Mouse (Mus musculus): ENCODE results near the gene Sesn1.
A peak's percentile ranks its signal among the peaks of the same experiment; 100 is the strongest.
"Not testable (repeated sequence)": the region's sequence is repeated elsewhere in the genome, so short reads cannot be mapped to it uniquely, and the experiment has no call there.

Gene Sesn1

DNA sequence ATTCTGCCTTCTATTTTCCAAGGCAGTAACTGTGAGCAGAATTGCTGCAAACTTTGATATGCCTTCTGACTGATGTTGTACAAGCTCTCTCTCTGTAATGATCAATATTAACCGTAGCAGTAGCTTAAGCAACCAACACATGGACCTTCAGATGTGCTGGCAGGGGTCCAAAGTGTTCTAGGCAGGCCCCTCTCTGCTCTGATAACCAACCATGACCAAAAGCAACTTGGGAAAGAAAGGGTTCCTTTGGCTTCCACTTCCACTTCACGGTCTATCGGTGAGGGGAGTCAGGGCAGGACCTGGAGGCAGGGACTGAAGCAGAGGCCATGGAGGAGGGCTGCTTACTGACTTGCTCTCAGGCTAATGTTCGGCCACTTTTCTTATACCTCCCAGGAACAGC is 121.2 kb downstream of the Sesn1 start:
- DNase-seq, result no peak

DNA sequence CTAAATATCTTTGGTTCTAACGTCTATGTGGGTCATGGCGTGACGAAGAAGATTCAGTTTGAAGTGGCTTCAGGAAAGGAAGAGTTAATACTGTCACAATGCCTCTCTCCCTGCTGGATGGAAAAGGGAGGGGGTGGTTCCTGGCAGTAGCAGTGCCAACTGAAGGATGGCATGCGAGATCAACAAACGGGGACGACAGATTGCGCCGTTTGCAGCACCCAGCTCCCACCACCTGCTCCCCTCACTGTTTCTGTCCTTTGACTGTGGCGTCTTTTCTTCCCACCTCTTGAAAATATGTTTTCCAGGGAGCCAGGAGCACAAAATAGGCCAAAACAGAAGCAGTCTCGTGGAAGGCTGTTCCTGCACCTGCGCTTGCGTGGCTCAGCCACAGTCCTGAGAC is 122.2 kb downstream of the Sesn1 start:
- no peak for DNase-seq

DNA sequence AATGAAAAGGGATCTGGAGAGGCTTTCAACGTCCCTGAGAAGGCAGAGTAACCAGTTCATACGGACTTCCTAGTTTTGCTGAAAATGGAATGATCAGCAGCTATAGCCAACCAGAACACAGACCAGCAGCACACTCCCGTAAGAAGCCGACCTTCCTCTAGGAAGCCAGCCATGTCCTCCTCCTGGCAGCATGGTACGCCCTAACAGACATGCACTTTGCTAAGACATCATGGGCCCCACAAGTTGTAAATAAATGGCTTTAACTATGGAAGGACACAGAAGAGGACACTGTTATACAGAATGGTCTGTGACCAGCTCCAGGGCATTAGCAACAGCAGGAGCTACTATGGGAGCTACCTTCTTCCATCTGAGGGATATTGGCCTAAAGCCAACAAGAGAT is 123.2 kb downstream of the Sesn1 start:
- DNase-seq, result no peak

DNA sequence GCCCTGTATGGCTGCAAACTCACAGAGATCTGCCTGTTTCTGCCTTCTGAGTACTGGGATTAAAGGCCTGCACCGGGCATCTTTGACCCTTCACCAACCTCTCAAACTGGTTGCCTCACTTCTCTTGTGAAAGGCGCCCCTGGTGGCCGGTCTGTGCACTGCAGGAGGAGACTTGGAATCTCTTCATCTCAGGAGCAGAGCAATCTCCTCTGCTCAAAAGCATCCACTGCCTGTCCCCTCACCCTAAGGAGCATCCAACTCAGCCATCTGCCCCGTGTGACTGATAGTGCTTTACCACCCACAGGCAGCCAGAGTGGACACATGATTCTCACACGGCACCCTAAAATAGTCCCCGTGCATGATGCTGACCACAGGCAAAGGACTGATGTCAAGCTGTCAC is 123.8 kb downstream of the Sesn1 start:
- DNase-seq, result peak; percentile 49 to 51

DNA sequence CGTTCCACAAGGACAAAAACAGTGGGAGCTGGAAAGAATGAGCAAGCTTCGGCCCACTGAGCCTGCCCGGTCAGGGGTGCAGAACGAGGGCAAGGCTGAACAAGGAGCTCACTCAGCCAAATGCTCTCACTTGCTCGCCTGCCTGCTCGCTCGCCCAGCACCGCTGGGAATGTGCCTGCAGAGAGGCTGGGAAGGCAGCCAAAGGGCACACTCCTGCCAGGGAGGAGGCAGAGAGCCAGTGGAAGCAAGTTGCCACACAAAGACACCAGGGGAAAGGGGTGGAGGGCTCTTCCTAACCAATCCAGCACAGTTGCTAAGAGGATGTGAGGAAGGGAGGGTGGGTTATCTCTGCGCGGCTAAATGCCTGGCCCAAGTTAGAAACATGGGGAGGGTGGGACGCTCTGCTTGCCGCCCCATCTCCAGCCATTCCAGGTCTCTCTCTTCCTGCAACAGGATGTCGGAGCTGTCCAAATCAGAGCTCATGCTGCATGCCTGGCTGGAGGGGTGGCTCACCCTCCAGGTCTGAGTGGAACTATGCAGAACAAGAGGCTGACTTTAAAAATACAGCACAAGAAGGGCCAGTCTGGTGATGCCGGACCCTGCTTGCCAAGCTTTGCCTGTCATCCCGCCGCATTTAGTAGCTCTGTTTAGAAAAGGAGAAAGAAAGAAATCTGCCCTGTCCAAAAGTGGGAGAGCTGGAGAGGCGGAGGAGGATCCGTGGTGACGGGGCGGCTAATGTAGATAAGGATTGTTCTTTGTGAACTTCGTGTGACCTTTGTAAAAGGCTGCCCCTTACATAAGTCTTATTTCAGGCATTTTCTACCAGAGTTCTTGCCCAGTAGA is 125.1 kb downstream of the Sesn1 start:
- DNase-seq, result peak; percentile 88 to 92

DNA sequence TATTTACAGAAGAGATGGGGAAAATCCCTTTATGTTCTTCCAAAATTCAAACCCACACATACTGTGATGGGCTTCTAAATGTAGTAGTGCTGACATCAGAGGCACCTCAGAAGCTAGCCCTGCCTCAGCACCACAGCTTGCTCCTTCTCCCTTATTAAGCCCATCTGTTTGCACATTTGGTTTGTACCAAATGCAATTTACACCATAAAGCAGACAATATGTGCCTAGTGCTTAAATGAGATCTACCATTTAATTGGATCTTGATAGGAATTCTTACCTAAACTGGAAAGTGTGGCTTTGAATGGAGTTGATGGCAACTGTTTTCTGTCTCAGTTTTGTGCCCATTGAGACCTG is 125.7 kb downstream of the Sesn1 start:
- no peak for DNase-seq

DNA sequence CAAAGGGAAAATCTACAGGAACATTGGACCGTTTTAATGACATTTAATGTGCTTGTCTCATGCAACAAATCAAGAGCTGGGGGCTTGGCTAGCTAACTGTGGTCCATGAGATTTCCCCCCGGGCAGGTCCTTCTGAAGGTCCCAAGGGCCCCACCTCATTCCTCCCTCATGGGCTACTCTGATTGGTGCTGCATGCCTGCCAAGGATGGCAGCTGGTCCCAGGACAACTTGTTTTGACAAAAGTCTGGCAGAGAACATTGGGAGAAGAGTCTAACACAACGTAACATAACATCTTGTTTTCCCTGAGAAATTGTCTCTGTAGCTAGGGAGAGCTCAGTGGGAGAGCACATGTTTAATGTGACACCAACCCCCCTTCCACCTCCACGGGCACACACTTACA is 126.4 kb downstream of the Sesn1 start:
- DNase-seq, result peak; percentile 30 to 53

DNA sequence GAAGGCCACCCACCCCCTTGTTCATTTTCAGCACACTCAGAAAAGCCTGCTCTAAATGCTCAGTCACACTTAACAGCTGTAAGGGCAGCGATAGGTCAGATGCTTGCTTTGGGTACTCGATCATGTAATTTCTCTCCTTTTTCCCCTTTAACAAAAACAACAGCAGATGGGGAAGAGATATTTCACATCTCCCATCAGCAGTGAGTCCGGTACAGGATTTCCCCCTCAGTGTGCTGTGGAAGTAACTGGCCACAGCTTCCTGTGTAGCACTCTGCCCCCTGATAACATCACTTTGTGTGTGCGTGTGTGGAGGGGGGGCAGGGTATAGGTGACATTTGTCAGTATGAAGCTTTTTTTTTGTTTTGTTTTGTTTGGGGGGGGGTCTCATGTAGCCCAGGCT is 127.4 kb downstream of the Sesn1 start:
- DNase-seq, result peak in 1 of 2 experiments; percentile 31

DNA sequence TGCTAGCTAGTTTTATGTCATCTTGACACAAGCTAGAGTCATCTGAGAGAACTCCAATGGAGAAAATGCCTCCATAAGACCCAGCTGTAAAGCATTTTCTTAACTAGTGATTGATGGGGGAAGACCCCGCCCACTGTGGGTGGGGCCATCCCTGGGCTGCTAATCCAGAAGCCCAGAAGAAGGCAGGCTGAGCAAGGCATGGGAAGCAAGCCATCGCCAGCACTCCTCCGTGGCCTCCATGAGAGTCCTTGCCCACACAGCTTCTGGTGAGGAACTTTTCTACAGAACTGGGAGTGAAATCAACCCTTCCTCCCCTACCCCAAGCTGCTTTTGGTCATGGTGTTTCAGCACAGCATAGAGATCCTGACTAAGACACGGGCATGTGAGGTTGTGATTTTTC is 129.4 kb downstream of the Sesn1 start:
- no peak for DNase-seq

DNA sequence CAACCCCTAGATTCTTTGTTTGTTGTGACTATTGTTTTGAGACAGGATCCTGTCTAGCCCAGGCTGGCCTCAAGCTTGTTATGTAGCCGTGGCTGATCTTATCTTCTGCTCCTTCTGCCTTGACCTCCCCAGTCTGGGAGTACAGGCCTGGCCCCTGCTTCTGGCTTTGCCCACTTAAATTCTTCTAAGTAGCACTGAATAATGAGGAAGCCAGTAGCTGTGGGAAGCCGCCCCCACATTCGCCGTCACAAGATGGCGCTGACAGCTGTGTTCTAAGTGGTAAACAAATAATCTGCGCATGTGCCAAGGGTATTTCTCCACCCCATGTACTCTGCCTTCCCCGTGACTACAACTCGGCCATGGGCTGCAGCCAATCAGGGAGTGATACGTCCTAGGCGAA is 142.6 kb downstream of the Sesn1 start:
- not testable (repeated sequence) for DNase-seq

DNA sequence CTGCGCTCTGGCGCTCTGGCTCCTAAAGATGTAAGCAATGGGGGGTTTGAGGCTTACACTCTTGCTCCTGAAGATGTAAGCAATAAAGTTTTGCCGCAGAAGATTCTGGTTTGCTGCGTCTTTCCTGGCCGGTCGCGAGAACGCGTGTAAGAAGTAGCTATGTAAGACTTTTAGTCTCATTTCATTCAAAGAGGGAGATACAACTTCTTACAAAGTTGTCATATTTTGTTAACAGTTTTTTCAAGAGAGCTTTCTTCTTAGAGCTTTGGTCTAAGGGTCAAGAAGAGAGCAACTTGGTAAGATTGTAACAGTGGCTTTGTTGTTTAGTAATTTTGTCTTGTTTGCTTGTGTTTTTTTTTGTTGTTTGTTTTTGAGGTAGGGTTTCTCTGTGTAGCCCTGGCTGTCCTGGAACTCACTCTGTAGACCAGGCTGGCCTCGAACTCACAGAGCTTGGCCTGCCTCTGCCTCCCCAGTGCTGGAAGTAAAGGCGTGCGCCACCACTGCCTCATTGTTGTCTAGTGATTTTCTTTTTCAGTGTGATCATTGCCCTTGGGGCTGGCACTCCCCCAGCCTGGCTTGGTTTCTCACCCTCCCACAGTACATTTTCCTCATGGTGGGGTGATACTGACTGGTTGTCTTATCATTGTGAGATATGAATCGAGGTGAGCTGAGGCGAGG is 143.3 kb downstream of the Sesn1 start:
- no peak for DNase-seq

DNA sequence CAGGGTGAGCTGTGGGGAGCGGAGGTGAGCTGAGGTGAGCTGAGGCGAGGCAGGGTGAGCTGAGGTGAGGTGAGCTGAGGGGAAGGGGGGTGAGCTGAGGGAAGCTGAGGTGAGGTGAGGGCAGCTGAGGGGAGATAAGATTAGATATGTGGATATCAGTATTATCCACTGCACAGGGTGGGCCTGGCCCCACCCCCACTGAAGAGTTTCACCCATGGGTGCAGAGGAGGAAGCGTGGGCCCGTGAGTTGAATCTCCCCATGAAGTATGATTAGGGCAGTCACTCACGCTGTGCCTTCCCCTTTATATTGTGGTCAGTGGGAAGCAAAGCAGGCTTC is 143.8 kb downstream of the Sesn1 start:
- DNase-seq, result no peak

DNA sequence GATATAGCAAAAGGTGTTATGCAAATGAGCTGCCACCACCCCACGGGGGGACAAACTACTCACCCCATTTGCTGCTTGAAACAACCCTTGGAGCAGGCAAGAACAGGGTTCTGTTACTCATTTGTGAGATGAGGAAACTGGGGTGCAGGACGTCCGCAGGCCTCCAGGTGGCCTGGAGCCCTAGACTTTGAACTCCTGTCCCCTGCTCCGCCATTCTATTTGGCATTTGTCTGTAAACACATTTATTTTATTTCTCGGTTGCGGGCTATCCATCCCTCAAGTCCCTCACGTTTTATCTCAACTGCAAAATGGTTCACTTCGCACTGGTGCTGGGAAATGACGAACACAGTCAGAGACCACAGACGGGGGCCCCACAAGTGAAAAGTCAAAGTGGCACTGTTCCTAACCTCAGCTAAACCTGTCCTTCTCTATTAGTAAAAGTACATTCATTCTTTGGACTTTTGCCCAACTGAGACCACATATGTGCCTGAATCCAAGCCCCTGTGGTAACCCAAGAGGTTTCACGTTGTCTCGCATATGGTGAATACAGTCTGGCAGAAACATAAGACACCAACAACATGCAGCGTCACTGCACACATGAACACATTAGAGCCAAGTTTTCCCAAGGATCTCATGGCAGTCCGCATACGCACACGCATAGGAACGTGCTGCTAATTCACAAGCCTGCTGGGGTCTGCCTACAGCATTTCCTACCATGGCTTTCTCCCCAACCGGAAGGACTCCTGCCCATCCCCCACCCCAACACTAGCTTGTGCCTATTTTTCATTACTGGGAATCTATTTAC is 147.9 kb downstream of the Sesn1 start:
- DNase-seq, result no peak
